Mouse (Mus musculus): ENCODE results near the gene Rhou. TPM values are rescaled to one million over a fixed set of nuclear protein-coding genes. Genes with fewer than 3 reads are reported as not detected.

Gene Rhou
- polyA plus RNA-seq, 1 experiment, result 21.8 TPM

- 26% methylated on average over 17 of the region's 17 CpGs for WGBS
- DNase-seq (ENCODE audit: low read depth, low spot score), result no peak
These were observed 5.2 kb upstream of the Rhou start for GRCm38 (mm10) chr8:123648245-123649170.

DNA sequence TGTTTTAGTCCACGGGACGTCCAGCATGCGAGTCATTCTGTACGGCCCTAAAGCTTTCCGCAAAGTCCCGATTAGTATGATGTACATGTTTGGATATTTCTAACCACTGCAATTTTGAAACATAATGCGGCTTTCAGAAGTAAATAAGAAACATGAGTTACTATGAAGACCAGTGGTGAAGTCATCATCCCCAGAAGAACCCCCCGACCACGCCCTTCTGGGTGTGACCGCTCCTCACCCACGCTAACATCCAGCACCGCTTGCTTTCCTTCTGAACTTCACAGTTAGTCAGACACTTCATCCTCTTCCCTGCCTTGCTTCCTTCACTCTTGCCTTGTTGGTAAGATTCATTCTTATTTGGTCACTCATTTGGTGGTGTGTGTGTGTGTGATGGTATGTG is 4.2 kb upstream of the Rhou start:
- DNase-seq (ENCODE audit: low read depth, low spot score), result no peak
- 16% methylated on average over 12 of the region's 12 CpGs for WGBS

GRCm38 (mm10) chr8:123651390-123652098 is 2.2 kb upstream of the Rhou start:
- 75% methylated on average over 5 of the region's 5 CpGs for WGBS
- DNase-seq (ENCODE audit: low read depth, low spot score), result no peak

GRCm38 (mm10) chr8:123652641-123653040 is 1.1 kb upstream of the Rhou start:
- WGBS, result 80% methylated on average over 4 of the region's 4 CpGs
- DNase-seq (ENCODE audit: low read depth, low spot score), result no peak

GRCm38 (mm10) chr8:123653994-123654569 is 353 bp downstream of the Rhou start:
- no peak for DNase-seq (ENCODE audit: low read depth, low spot score)
- under 1% methylated on average over 74 of the region's 77 CpGs for WGBS

DNA sequence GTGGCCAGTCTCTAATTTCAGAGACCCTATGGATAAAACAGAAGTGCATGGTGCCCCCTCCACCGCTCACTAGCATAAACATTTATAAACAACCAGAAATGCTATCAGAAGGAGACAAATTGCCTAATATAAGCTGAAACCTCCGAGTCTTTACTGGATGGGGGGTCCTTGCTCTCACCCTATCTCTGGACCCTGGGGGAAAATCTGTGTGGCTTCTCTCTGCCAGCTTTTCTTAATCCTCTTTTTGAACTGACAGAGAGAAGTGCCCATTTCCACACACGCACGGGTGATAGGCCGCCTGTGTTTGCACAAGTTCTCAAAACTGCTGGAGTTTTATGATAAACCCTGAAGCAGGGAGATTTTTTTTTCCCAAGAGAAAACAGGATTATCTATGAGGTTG is 1.0 kb downstream of the Rhou start:
- 47% methylated on average over 5 of the region's 5 CpGs for WGBS
- no peak for DNase-seq (ENCODE audit: low read depth, low spot score)

GRCm38 (mm10) chr8:123655351-123655779 is 1.6 kb downstream of the Rhou start:
- no peak for DNase-seq (ENCODE audit: low read depth, low spot score)
- WGBS, result 55% methylated on average over 8 of the region's 8 CpGs

GRCm38 (mm10) chr8:123657826-123658225 is 4.1 kb downstream of the Rhou start:
- no peak for DNase-seq (ENCODE audit: low read depth, low spot score)
- WGBS, result 93% methylated on average over 8 of the region's 8 CpGs

DNA sequence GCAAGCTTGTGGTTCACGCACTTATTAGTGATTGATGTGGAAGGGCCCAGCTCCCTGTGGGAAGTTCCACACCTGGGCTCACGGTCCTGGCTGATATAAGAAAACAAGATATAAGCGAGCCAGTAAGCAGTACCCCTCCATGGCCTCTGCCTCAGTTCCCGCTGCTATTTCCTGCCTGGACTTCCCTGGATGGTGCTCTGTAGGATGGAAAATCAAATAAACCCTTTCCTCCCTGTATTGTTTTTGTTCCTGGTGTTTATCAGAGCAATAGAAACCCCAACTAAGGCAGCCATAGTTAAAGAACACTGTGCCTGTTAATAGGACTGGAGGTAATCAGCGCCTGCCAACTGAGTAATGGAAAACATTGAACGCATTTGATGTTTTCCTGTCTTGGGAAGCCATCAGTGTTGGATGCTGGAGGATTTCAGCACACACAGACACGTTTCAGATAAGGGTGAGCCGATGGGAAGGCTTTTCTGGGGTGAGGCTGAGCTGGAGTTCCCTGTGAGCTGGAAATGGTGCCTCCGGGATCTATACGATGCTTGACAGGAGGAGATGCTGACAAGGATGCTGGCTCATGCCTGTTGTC is 5.8 kb downstream of the Rhou start:
- WGBS, result 87% methylated on average over 10 of the region's 10 CpGs
- no peak for DNase-seq (ENCODE audit: low read depth, low spot score)

DNA sequence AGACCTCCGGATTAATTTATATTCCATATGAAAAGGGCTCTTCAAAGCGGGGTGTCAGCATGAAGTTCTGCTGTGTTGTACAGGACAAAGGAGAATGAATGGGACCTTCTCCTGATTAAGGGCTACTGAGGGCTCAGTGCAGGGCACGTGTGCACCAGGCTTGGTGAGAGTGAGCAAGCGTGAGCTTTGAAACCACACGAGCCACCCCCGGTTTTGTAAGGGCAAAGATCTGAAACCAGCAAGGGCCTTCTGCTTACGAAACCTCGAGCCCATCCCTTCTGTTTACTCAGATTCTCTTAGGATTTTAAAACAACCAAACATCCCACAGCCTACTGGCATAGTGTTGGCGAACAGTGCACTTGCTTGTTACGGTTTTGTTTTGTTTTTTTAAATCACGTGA is 7.8 kb downstream of the Rhou start:
- WGBS, result 74% methylated on average over 11 of the region's 11 CpGs
- no peak for DNase-seq (ENCODE audit: low read depth, low spot score)

DNA sequence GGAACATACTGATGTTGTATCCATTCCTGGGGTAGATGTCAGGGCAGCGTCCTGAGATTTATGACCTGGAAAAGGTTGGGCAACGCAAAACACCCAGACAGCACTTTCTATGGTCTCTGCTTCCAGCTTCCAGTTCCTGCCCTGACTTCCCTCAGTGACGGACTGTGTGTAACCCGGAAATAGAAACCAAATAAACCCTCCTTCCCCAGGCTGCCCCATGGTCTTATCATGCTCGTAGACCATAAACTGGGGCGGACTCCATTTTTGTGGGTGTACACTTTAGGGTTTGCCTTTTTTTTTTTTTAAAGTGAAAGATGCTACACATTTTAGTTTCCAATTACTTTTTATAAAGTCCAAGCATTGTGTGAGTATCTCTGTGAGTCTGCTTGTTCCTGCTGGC is 11.9 kb downstream of the Rhou start:
- 25% methylated on average over 6 of the region's 6 CpGs for WGBS
- DNase-seq (ENCODE audit: low read depth, low spot score), result peak; percentile 60

- DNase-seq (ENCODE audit: low read depth, low spot score), result no peak
- whole genome bisulfite sequencing, result 67% methylated on average over 1 of the region's 1 CpGs
These were observed 13.1 kb downstream of the Rhou start for GRCm38 (mm10) chr8:123666832-123667231.

DNA sequence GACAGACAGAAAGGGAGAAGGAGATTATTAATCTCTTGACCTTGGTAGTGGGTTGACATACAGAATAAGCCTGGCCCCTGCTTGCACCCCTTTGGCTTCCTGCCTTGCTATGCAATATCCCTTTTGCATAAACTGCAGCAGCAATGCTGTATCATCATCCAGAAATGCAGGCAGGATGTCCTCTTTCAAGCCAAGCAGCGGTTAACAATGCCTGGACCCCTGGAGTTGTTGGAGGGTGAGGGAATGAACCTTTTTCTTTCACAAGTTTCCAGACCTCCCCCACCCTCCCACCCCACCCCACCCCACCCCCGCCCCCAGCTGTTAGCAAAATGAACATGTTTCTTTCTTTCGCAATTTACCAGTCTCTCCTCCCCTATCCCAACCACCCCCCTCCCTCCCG is 15.0 kb downstream of the Rhou start:
- no peak for DNase-seq (ENCODE audit: low read depth, low spot score)
- WGBS, result 54% methylated on average over 4 of the region's 4 CpGs

DNA sequence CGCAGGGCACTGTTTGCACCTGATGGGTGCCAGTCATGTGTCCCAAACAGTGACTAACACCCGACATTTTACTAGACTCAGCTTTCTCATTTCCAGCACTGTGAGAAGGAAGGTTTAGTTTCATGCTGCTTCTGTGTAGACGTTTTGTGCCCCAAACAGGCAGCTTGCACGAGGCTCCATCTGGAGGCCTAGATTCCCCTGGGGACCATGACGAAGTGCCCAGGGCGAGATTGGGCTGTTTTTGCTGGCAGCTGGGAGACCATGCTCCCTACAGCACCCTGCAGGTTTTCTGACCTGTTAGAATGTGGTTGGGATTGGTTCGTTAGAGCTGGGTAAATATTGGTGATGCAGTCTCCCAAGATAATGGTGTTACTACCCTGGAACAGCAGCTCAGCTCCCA is 17.0 kb downstream of the Rhou start:
- DNase-seq (ENCODE audit: low read depth, low spot score), result no peak
- WGBS, result 55% methylated on average over 7 of the region's 7 CpGs

DNA sequence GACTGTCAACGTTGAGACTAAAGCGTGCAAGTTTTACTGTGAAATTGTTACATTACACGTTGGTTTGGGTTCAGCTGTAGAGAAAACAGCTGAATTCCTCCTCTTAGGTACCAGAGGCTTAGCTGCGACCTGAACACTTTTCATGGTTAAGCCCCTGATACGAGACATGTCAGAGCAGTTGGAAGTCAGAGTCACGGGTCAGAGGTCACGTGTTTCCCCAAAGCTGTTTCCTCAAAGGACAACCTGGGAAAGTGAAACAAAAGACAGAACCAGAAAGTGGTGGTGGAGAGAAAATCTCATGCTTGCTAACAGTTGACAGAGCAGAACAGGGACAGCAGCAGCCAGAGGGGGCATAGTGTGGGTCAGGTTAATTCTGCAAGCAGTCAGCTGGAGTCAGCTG is 17.7 kb downstream of the Rhou start:
- WGBS, result 67% methylated on average over 7 of the region's 7 CpGs
- no peak for DNase-seq (ENCODE audit: low read depth, low spot score)

GRCm38 (mm10) chr8:123672648-123673047 is 18.9 kb downstream of the Rhou start:
- 67% methylated on average over 6 of the region's 6 CpGs for WGBS
- no peak for DNase-seq (ENCODE audit: low read depth, low spot score)

- no peak for DNase-seq (ENCODE audit: low read depth, low spot score)
- 31% methylated on average over 5 of the region's 5 CpGs for WGBS
These were observed 21.9 kb downstream of the Rhou start for GRCm38 (mm10) chr8:123675611-123676010.

DNA sequence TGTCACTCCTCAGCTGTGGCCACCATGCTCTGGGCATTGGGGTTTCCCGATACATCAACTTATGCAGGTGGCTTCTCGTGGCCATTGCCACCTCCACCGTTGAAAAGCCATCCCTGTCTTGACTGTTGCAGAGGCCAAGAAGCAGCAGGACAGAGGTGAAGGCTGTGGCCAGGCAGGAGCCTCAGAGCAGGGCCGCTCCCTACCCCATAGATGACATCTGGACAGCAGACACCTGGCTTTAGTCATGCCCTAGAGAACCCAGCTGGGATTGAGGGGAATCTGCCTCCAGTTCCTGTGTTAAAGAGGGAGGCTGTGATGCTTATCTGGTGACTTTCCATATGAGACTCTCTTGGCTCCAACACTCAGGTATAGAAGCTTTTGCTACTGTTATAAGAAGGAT is 24.7 kb downstream of the Rhou start:
- no peak for DNase-seq (ENCODE audit: low read depth, low spot score)
- 83% methylated on average over 4 of the region's 4 CpGs for WGBS

- DNase-seq (ENCODE audit: low read depth, low spot score), result peak; percentile 39
- 25% methylated on average over 18 of the region's 18 CpGs for WGBS
These were observed 28.5 kb downstream of the Rhou start for GRCm38 (mm10) chr8:123682073-123682761.

DNA sequence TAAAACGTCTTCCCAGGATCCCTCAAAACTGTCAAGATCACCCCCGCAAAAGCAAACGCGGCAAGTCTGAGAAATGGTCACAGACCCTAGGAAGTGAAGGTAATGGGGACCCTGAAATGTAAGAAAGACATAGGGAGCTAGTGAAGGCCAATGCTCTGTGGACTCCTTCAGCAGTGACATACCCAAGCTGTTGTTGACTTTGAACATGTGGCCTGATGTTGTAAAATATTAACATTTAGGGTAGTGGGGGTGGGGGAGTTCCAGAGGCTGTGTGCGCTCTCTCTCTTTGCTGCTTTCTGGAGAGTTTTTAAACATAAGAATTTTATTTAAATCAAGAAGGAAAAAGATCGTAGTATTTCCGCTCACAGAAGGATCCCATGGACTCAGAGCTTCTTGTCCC is 29.6 kb downstream of the Rhou start:
- no peak for DNase-seq (ENCODE audit: low read depth, low spot score)
- 59% methylated on average over 7 of the region's 7 CpGs for WGBS

Data from large intestine, adult 2 months (tissue).